Mouse (Mus musculus): Measurements from ENCODE around the gene Pde9a. TPM values are rescaled to one million over a fixed set of nuclear protein-coding genes. Genes with fewer than 3 reads are reported as not detected.

Gene Pde9a
- polyA plus RNA-seq, 1 experiment from 2014 or later = 5.6 TPM

- Histone ChIP-seq H3K4me3 (no peak overlapping the region), H3K9me3 (replicated peaks) (no peaks in the 10 kb centered on the region), H3K4me1 (replicated peaks) (peaks cover 14% of the 10 kb centered on the region), H3K4me2 (no peak overlapping the region), H3K36me3 (peaks cover 3% of the 10 kb centered on the region), H3K27me3 (replicated peaks) (no peaks in the 10 kb centered on the region), H3K9ac (no peak overlapping the region), H3K27ac (ENCODE audit: poor library complexity, severe bottlenecking) (no peak overlapping the region)
- 58% methylated on average over 1 of the region's 1 CpGs for WGBS
- no peak for ATAC-seq (ENCODE audit: insufficient number of reproducible peaks, low FRiP score)
Observed at GRCm38 (mm10) chr17:31514696-31515095, 128.7 kb downstream of the Pde9a start.

DNA sequence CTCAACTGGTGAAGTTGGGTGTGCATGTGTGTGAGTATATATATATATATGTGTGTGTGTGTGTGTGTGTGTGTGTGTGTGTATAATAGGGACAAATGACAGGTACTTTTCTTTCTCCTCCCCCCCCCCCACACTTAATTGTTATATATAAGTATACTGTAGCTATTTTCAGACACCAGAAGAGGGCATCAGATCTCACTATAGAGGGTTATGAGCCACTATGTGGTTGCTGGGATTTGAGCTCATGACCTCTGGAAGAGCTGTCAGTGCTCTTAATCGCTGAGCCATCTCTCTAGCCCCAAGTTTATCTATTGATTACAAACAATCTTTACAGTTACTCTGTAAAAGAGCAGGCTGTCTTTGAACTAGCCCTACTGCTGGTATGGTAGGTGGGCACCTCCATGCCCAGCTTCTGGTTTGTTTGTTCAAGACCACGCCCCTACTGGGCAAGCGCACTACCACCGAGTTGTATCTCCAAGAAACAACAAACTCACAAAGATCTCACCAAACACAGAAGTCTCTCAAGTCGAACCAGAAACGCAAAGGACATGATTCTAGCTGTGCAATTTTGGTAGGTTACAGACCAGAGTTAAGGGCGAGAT, 133.4 kb downstream of the Pde9a start:
- Histone ChIP-seq H3K9me3 (replicated peaks) (no peaks in the 10 kb centered on the region), H3K4me2 (peak overlapping the region; percentile 78), H3K9ac (0 out of 2 replicates have a peak overlapping the region, but pooled peaks have one; percentile 36), H3K27me3 (replicated peaks) (no peaks in the 10 kb centered on the region), H3K36me3 (peaks cover 22% of the 10 kb centered on the region), H3K4me3 (peak overlapping the region; percentile 83), H3K4me1 (replicated peaks) (peaks cover 26% of the 10 kb centered on the region), H3K27ac (ENCODE audit: poor library complexity, severe bottlenecking) (no peak overlapping the region; the same call in 1 of the 2 replicates)
- 2% methylated on average over 7 of the region's 7 CpGs for WGBS
- peak; percentile 46 for ATAC-seq (ENCODE audit: insufficient number of reproducible peaks, low FRiP score)

GRCm38 (mm10) chr17:31519946-31520838, 134.2 kb downstream of the Pde9a start, which contains the start of the genes Wdr4 and Ndufv3:
Gene Wdr4, minus strand, starts transcription at chr17:31519980.
Gene Ndufv3, plus strand, starts transcription at chr17:31520115.
- Histone ChIP-seq H3K4me3 (peak within 1 kb of the TSS; percentile 83), H3K4me1 (replicated peaks) (peaks cover 26% of the 10 kb centered on the region), H3K9ac (peak within 1 kb of the TSS; percentile 89), H3K27ac (ENCODE audit: poor library complexity, severe bottlenecking) (peak within 1 kb of the TSS; percentile 84), H3K9me3 (replicated peaks) (no peaks in the 10 kb centered on the region), H3K36me3 (peaks cover 27% of the 10 kb centered on the region), H3K27me3 (replicated peaks) (no peaks in the 10 kb centered on the region), H3K4me2 (peak within 1 kb of the TSS; percentile 78)
- under 1% methylated on average over 45 of the region's 45 CpGs for WGBS
- ATAC-seq (ENCODE audit: insufficient number of reproducible peaks, low FRiP score) = peak; percentile 99

GRCm38 (mm10) chr17:31520895-31521294, 134.9 kb downstream of the Pde9a start:
- no peak for ATAC-seq (ENCODE audit: insufficient number of reproducible peaks, low FRiP score)
- peaks cover 31% of the 10 kb centered on the region for H3K36me3 ChIP-seq
- WGBS = 15% methylated on average over 3 of the region's 3 CpGs
- H3K9ac ChIP-seq = peak overlapping the region; percentile 89
- H3K27ac ChIP-seq (ENCODE audit: poor library complexity, severe bottlenecking) = peak overlapping the region; percentile 84; the same call in 1 of the 2 replicates
- H3K4me1 ChIP-seq (replicated peaks) = peaks cover 26% of the 10 kb centered on the region
- peak overlapping the region; percentile 78 for H3K4me2 ChIP-seq
- no peaks in the 10 kb centered on the region for H3K9me3 ChIP-seq (replicated peaks)
- H3K4me3 ChIP-seq = peak overlapping the region; percentile 83
- H3K27me3 ChIP-seq (replicated peaks) = no peaks in the 10 kb centered on the region

- H3K27ac ChIP-seq (ENCODE audit: poor library complexity, severe bottlenecking) = no peak overlapping the region
- H3K36me3 ChIP-seq = peaks cover 38% of the 10 kb centered on the region
- H3K9ac ChIP-seq = no peak overlapping the region
- H3K4me2 ChIP-seq = peak overlapping the region; percentile 26; the same call in 1 of the 2 replicates
- H3K4me1 ChIP-seq (replicated peaks) = peaks cover 26% of the 10 kb centered on the region
- no peaks in the 10 kb centered on the region for H3K9me3 ChIP-seq (replicated peaks)
- no peak for ATAC-seq (ENCODE audit: insufficient number of reproducible peaks, low FRiP score)
- no peak overlapping the region for H3K4me3 ChIP-seq
- WGBS = 88% methylated on average over 6 of the region's 6 CpGs
- H3K27me3 ChIP-seq (replicated peaks) = no peaks in the 10 kb centered on the region
Observed at GRCm38 (mm10) chr17:31521948-31522347, 135.9 kb downstream of the Pde9a start.

- no peak for ATAC-seq (ENCODE audit: insufficient number of reproducible peaks, low FRiP score)
- 91% methylated on average over 4 of the region's 4 CpGs for WGBS
Observed at GRCm38 (mm10) chr17:31525114-31525513, 139.1 kb downstream of the Pde9a start.

DNA sequence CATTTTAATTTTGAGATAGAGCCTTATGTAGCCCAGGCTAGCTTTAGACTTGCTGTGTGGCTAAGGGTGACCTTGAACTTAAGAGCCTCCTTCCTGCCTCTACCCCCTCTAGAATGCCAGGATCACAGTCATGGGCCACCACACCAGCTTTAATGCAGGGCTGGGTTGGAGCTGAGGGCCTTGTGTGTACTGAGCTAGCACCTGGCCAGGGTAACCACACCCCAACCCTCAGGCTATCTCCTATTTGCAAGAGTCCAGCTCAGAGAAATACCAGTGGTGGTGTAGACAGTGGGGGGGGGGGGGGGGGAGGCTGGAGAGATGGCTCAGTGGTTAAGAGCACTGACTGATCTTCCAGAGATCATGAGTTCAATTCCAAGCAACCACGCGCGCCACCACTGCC, 139.8 kb downstream of the Pde9a start:
- H3K27ac ChIP-seq (ENCODE audit: poor library complexity, severe bottlenecking) = no peak overlapping the region
- WGBS = 100% methylated on average over 3 of the region's 3 CpGs
- H3K4me3 ChIP-seq = no peak overlapping the region
- no peaks in the 10 kb centered on the region for H3K9me3 ChIP-seq (replicated peaks)
- H3K4me1 ChIP-seq (replicated peaks) = peaks cover 20% of the 10 kb centered on the region
- H3K27me3 ChIP-seq (replicated peaks) = no peaks in the 10 kb centered on the region
- H3K36me3 ChIP-seq = peaks cover 73% of the 10 kb centered on the region
- ATAC-seq (ENCODE audit: insufficient number of reproducible peaks, low FRiP score) = peak; percentile 44; the same call in 1 of the 2 replicates
- H3K9ac ChIP-seq = no peak overlapping the region
- no peak overlapping the region for H3K4me2 ChIP-seq

More at GRCm38 (mm10) chr17:31525114-31525513, 139.1 kb downstream of the Pde9a start:
- Histone ChIP-seq H3K4me3 (no peak overlapping the region), H3K27me3 (replicated peaks) (no peaks in the 10 kb centered on the region), H3K36me3 (peaks cover 68% of the 10 kb centered on the region), H3K4me2 (no peak overlapping the region), H3K4me1 (replicated peaks) (peaks cover 21% of the 10 kb centered on the region), H3K9ac (no peak overlapping the region), H3K27ac (ENCODE audit: poor library complexity, severe bottlenecking) (no peak overlapping the region), H3K9me3 (replicated peaks) (no peaks in the 10 kb centered on the region)

Other genes with a start within 250 kb of the Pde9a start
- gene Tff2, start 241.9 kb upstream of the Pde9a start, polyA plus RNA-seq (2016; fragmentation: Nextera tagmentation; extraction: Ambion mirVana) = not detected in 2 replicates
- gene Tff1, start 220.9 kb upstream of the Pde9a start, polyA plus RNA-seq (2016; fragmentation: Nextera tagmentation; extraction: Ambion mirVana) = not detected in 2 replicates
- gene Tmprss3, start 187.2 kb upstream of the Pde9a start, polyA plus RNA-seq (2016; fragmentation: Nextera tagmentation; extraction: Ambion mirVana) = not detected in 2 replicates
- 0.46 and 0.80 TPM in 2 replicates for gene Ubash3a, start 178.3 kb upstream of the Pde9a start, polyA plus RNA-seq (2016; fragmentation: Nextera tagmentation; extraction: Ambion mirVana)
- gene Rsph1, start 108.8 kb upstream of the Pde9a start, polyA plus RNA-seq (2016; fragmentation: Nextera tagmentation; extraction: Ambion mirVana) = 1.6 and 1.8 TPM in 2 replicates
- gene Slc37a1, start 99.4 kb upstream of the Pde9a start, polyA plus RNA-seq (2016; fragmentation: Nextera tagmentation; extraction: Ambion mirVana) = 5.5 TPM in 2 replicates
- 22.6 and 23.1 TPM in 2 replicates for gene Wdr4, start 133.8 kb downstream of the Pde9a start, polyA plus RNA-seq (2016; fragmentation: Nextera tagmentation; extraction: Ambion mirVana)
- gene Ndufv3, start 133.9 kb downstream of the Pde9a start, polyA plus RNA-seq (2016; fragmentation: Nextera tagmentation; extraction: Ambion mirVana) = 494 and 510 TPM in 2 replicates
- gene Pknox1, start 178.5 kb downstream of the Pde9a start, polyA plus RNA-seq (2016; fragmentation: Nextera tagmentation; extraction: Ambion mirVana) = 19.8 and 20.2 TPM in 2 replicates

Measured in heart, embryonic 12.5 days (tissue).